Mouse (Mus musculus): ENCODE data around the gene Fbxw11.

- TF ChIP-seq EP300 (IDR thresholded peaks at IDR 0.05; ENCODE audit: insufficient read depth, low read depth, low read length): no peak
- no peak for TF ChIP-seq CTCF (IDR thresholded peaks at IDR 0.05)
- no peak for TF ChIP-seq POLR2A (IDR thresholded peaks at IDR 0.05; ENCODE audit: insufficient read depth, low read depth, low read length)
Observed at GRCm38 (mm10) chr11:32718371-32718770, 75.8 kb downstream of the Fbxw11 start.

All from heart, adult 2 months (tissue).